Mouse (Mus musculus): Measurements from ENCODE around the gene Rbpj. TPM values are rescaled to one million over a fixed set of nuclear protein-coding genes. Genes with fewer than 3 reads are reported as not detected.

Gene Rbpj
- total and polyA plus RNA-seq, 2 experiments, result 4.2 to 9.6 TPM

DNA sequence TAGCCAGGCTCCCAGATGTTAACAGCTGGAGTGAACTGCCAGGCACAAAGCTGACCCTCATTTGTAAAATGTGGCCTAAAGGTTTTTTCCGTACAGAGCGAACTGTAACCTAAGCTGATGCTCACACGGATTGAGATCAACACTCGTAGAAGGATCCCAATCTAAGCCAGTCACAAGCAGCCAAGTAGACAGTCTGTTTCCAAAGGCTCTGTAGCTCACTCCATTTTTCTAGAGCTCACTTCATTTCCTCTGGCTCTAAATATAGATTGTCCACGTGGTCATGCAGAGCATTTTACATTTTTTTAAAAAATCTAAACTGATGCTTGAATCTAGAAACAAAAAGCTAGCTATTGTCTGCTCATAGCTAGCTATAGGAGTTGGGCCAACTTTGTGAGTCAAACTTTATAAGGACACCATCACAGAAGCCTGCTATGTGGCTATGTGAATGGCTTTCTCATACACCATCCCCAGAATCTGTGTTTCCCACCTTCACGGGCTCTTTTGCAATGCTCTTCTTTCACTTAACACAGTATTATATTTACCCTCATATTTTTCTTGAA, 19.2 kb downstream of the Rbpj start:
- DNase-seq (ENCODE audit: extremely low read depth, low read depth, low spot score), result no peak
- Histone ChIP-seq H3K79me2 (ENCODE audit: control insufficient read depth, insufficient read depth, low read length) (no peaks in the 10 kb centered on the region), H3K9ac (ENCODE audit: low read depth, low read length) (no peak overlapping the region), H3K27me3 (ENCODE audit: control insufficient read depth, insufficient read depth, low read length) (no peaks in the 10 kb centered on the region), H3K4me3 (ENCODE audit: insufficient read depth, low read depth, low read length) (no peak overlapping the region), H3K36me3 (ENCODE audit: control insufficient read depth, insufficient read depth, low read length) (no peaks in the 10 kb centered on the region), H3K4me1 (ENCODE audit: control insufficient read depth, insufficient read depth, low read length) (no peaks in the 10 kb centered on the region), H3K27ac (replicated peaks; ENCODE audit: insufficient read depth, low read depth, low read length) (no peak overlapping the region)
- no peak for TF ChIP-seq CTCF (IDR thresholded peaks at IDR 0.05; ENCODE audit: low read depth, low read length)
- TF ChIP-seq POLR2A (IDR thresholded peaks at IDR 0.05; ENCODE audit: extremely low read depth, insufficient read depth, low read length), result no peak
- WGBS, result 91% methylated on average over 6 of the region's 6 CpGs

- 72% methylated on average over 9 of the region's 9 CpGs for WGBS
- no peaks in the 10 kb centered on the region for H3K27me3 ChIP-seq (ENCODE audit: control insufficient read depth, insufficient read depth, low read length)
- H3K4me1 ChIP-seq (ENCODE audit: control insufficient read depth, insufficient read depth, low read length), result no peaks in the 10 kb centered on the region
- H3K27ac ChIP-seq (replicated peaks; ENCODE audit: insufficient read depth, low read depth, low read length), result no peak overlapping the region
- no peaks in the 10 kb centered on the region for H3K36me3 ChIP-seq (ENCODE audit: control insufficient read depth, insufficient read depth, low read length)
- H3K9ac ChIP-seq (ENCODE audit: low read depth, low read length), result no peak overlapping the region
- no peak for TF ChIP-seq POLR2A (IDR thresholded peaks at IDR 0.05; ENCODE audit: extremely low read depth, insufficient read depth, low read length)
- no peak for TF ChIP-seq CTCF (IDR thresholded peaks at IDR 0.05; ENCODE audit: low read depth, low read length)
- no peak for DNase-seq (ENCODE audit: extremely low read depth, low read depth, low spot score)
- H3K4me3 ChIP-seq (ENCODE audit: insufficient read depth, low read depth, low read length), result no peak overlapping the region
- H3K79me2 ChIP-seq (ENCODE audit: control insufficient read depth, insufficient read depth, low read length), result no peaks in the 10 kb centered on the region
Measured at GRCm38 (mm10) chr5:53485934-53486475, 20.1 kb downstream of the Rbpj start.

- no peaks in the 10 kb centered on the region for H3K36me3 ChIP-seq (ENCODE audit: control insufficient read depth, insufficient read depth, low read length)
- DNase-seq (ENCODE audit: extremely low read depth, low read depth, low spot score), result no peak
- H3K27ac ChIP-seq (replicated peaks; ENCODE audit: insufficient read depth, low read depth, low read length), result no peak overlapping the region
- no peak overlapping the region for H3K9ac ChIP-seq (ENCODE audit: low read depth, low read length)
- no peak overlapping the region for H3K4me3 ChIP-seq (ENCODE audit: insufficient read depth, low read depth, low read length)
- 58% methylated on average over 11 of the region's 11 CpGs for WGBS
- no peaks in the 10 kb centered on the region for H3K27me3 ChIP-seq (ENCODE audit: control insufficient read depth, insufficient read depth, low read length)
- H3K4me1 ChIP-seq (ENCODE audit: control insufficient read depth, insufficient read depth, low read length), result no peaks in the 10 kb centered on the region
- no peak for TF ChIP-seq CTCF (IDR thresholded peaks at IDR 0.05; ENCODE audit: low read depth, low read length)
- TF ChIP-seq POLR2A (IDR thresholded peaks at IDR 0.05; ENCODE audit: extremely low read depth, insufficient read depth, low read length), result no peak
- no peaks in the 10 kb centered on the region for H3K79me2 ChIP-seq (ENCODE audit: control insufficient read depth, insufficient read depth, low read length)
Measured at GRCm38 (mm10) chr5:53486966-53487592, 21.1 kb downstream of the Rbpj start.

DNA sequence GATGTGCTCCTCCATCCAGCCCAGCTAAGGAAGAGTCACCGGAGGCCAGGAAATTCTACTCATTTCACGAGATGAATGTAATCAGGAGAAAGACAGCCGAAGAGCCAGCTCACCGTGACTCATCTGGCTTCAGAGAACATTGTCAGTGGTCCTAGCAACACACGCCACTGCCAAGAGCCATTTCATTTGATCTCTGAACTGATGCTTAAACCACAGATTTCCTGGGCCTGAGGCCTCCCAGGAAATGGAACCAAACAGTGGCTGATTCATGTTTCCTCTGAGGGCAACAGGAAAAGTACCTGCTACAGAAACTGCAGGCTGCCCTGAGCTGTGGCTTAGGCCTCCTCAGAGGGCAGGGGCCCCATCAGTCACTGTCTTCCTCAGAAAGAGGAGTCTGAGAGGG, 24.7 kb downstream of the Rbpj start:
- whole genome bisulfite sequencing, result 72% methylated on average over 5 of the region's 5 CpGs
- H3K79me2 ChIP-seq (ENCODE audit: control insufficient read depth, insufficient read depth, low read length), result no peaks in the 10 kb centered on the region
- H3K27me3 ChIP-seq (ENCODE audit: control insufficient read depth, insufficient read depth, low read length), result no peaks in the 10 kb centered on the region
- no peak for DNase-seq (ENCODE audit: extremely low read depth, low read depth, low spot score)
- H3K4me3 ChIP-seq (ENCODE audit: insufficient read depth, low read depth, low read length), result no peak overlapping the region
- TF ChIP-seq POLR2A (IDR thresholded peaks at IDR 0.05; ENCODE audit: extremely low read depth, insufficient read depth, low read length) (no peak), CTCF (IDR thresholded peaks at IDR 0.05; ENCODE audit: low read depth, low read length) (no peak)
- no peak overlapping the region for H3K9ac ChIP-seq (ENCODE audit: low read depth, low read length)
- no peaks in the 10 kb centered on the region for H3K4me1 ChIP-seq (ENCODE audit: control insufficient read depth, insufficient read depth, low read length)
- H3K36me3 ChIP-seq (ENCODE audit: control insufficient read depth, insufficient read depth, low read length), result no peaks in the 10 kb centered on the region
- no peak overlapping the region for H3K27ac ChIP-seq (replicated peaks; ENCODE audit: insufficient read depth, low read depth, low read length)

GRCm38 (mm10) chr5:53493756-53494155, 27.8 kb downstream of the Rbpj start:
- TF ChIP-seq CTCF (IDR thresholded peaks at IDR 0.05; ENCODE audit: low read depth, low read length) (no peak), POLR2A (IDR thresholded peaks at IDR 0.05; ENCODE audit: extremely low read depth, insufficient read depth, low read length) (no peak)
- Histone ChIP-seq H3K27ac (replicated peaks; ENCODE audit: insufficient read depth, low read depth, low read length) (no peak overlapping the region), H3K36me3 (ENCODE audit: control insufficient read depth, insufficient read depth, low read length) (no peaks in the 10 kb centered on the region), H3K27me3 (ENCODE audit: control insufficient read depth, insufficient read depth, low read length) (no peaks in the 10 kb centered on the region), H3K4me3 (ENCODE audit: insufficient read depth, low read depth, low read length) (no peak overlapping the region), H3K79me2 (ENCODE audit: control insufficient read depth, insufficient read depth, low read length) (no peaks in the 10 kb centered on the region), H3K4me1 (ENCODE audit: control insufficient read depth, insufficient read depth, low read length) (no peaks in the 10 kb centered on the region), H3K9ac (ENCODE audit: low read depth, low read length) (no peak overlapping the region)
- 74% methylated on average over 6 of the region's 6 CpGs for WGBS
- DNase-seq (ENCODE audit: extremely low read depth, low read depth, low spot score), result no peak

All from liver, adult 2 months (tissue).